Mouse (Mus musculus) spleen, adult 2 months (tissue): ENCODE data around the gene Cxcl5. TPM values are rescaled to one million over a fixed set of nuclear protein-coding genes. Genes with fewer than 3 reads are reported as not detected.
"Not testable (repeated sequence)": the region's sequence is repeated elsewhere in the genome, so short reads cannot be mapped to it uniquely, and the experiment has no call there.

ENCODE experiments used
- DNase-seq, 2 experiments: peaks; one replicate each; pipeline versions ENCODE4 v3.0.0 to v3.0.0-alpha.2; 2012 to 2021; ENCODE audit warnings: low spot score in 2 of 2, low read depth in 1 of 2
- H3K27ac ChIP-seq: fragments of 200-500 bp; 2 replicates; pipeline ENCODE4 v1.5.1; 2012; ENCODE audit warnings: low read length, inconsistent platforms; ENCODE audit not compliant: insufficient read depth
- H3K27me3 ChIP-seq: fragments of 200-500 bp; 2 replicates; pipeline ENCODE4 v1.6.1; 2012; ENCODE audit warnings: mild to moderate bottlenecking, moderate library complexity, low read length, inconsistent platforms; ENCODE audit not compliant: control insufficient read depth, insufficient read depth
- H3K36me3 ChIP-seq: fragments of 200-500 bp; 2 replicates; pipeline ENCODE4 v1.6.1; 2012; ENCODE audit warnings: mild to moderate bottlenecking, low read length, inconsistent platforms; ENCODE audit not compliant: control insufficient read depth, insufficient read depth
- H3K4me1 ChIP-seq: fragments of 200-500 bp; 2 replicates; pipeline ENCODE4 v1.6.1; 2011; ENCODE audit warnings: inconsistent platforms; ENCODE audit not compliant: control insufficient read depth, insufficient read depth, insufficient read length
- H3K4me3 ChIP-seq: fragments of 200-500 bp; 2 replicates; pipeline ENCODE4 v1.5.1; 2011; ENCODE audit warnings: mild to moderate bottlenecking, inconsistent platforms; ENCODE audit not compliant: insufficient read depth, insufficient read length; ENCODE audit errors: extremely low read depth
- CTCF ChIP-seq: fragments of 200-500 bp; IDR thresholded peaks from 2 replicates; pipeline ENCODE4 v1.5.1; 2011; ENCODE audit warnings: mild to moderate bottlenecking, inconsistent platforms; ENCODE audit not compliant: insufficient read depth, insufficient read length, insufficient replicate concordance; ENCODE audit errors: extremely low read depth
- POLR2A ChIP-seq: fragments of 200-500 bp; IDR thresholded peaks from 2 replicates; pipeline ENCODE4 v1.6.1; 2011; ENCODE audit warnings: low read depth, low read length, inconsistent platforms
- WGBS: fragments of 180-500 bp; shearing (Covaris S2); methylation state at CpG from one replicate; pipeline ENCODE4 v1.1.7; 2018; 5-methylcytosine and 5-hydroxymethylcytosine counted together
- polyA plus RNA-seq: library from polyadenylated mRNA; depleted of rRNA; stranded (reverse); fragments of >200 nt; gene quantifications from 2 replicates; pipeline ENCODE4 v1.2.3, GENCODE M21; 2012

The Cxcl5 gene
- polyA plus RNA-seq, 1 experiment, result 1.1 TPM

DNA sequence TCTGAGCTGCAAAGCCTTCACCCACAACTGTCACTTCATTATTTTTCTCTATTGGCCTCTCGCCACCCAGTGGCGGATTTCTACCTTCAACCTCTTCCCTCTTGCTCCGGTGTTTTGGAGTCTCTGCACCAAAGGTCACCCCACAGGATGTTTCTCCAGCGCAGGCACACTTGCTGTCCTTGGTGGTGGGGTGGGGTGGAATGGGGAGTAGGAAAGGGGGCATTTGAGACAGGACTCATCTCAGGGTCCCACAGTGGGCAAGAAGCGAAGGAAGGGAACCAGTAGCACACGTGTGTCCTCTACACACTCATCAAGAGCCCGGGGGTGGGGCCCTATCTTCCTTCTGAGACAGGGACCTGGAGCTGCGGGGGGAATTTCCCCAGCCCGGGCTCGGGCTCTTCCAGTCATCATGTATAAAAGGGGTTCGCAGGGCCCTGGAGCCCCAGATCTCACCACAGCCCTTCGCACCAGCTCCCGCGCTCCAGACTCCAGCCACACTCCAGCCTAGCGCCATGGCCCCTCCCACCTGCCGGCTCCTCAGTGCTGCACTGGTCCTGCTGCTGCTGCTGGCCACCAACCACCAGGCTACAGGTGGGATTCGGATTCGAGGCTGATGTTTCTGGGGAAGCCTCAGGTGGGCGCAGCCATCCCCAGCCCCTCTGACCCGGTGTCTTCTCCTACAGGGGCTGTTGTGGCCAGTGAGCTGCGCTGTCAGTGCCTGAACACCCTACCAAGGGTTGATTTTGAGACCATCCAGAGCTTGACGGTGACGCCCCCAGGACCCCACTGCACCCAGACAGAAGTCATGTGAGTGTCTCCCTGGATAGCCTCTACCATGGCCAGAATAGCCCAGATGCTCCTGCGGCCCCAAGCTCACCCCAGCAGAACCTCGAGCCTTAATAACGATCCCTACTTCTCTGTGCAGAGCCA is 26.8 kb downstream of the Cxcl5 start, which contains the start of gene Cxcl3:
TSS of gene Cxcl3 (plus strand) at position 445 of the 930 bp plus-strand sequence.
- WGBS, result 34% methylated on average over 26 of the region's 26 CpGs
- H3K27me3 ChIP-seq, result no peaks in the 10 kb centered on the region
- H3K4me1 ChIP-seq, result no peaks in the 10 kb centered on the region; the same call in 1 of the 2 replicates
- no peak for TF ChIP-seq POLR2A
- TF ChIP-seq CTCF, result no peak
- no peak for DNase-seq
- no peaks in the 10 kb centered on the region for H3K36me3 ChIP-seq
- H3K27ac ChIP-seq, result no peak within 1 kb of the TSS
- no peak within 1 kb of the TSS for H3K4me3 ChIP-seq

DNA sequence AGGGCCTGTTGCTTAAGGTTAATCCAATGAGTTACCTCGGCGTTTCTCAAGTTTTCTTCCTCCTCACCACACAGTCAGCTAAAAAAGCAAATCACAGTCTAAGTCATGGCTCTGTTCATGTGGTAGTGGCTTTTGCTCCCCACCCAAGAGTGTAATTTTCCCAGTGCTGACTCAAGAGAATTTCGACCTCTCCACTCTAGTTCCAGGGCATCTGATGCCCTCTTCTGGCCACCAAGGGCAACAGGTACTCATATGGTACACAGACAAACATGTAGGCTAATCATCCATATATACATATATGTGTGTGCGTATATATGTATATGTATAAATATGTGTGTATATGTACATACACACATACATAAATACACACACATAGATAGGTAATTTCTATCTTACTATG is 29.0 kb downstream of the Cxcl5 start:
- Histone ChIP-seq H3K27me3 (no peaks in the 10 kb centered on the region), H3K27ac (no peak overlapping the region), H3K4me1 (no peaks in the 10 kb centered on the region; the same call in 1 of the 2 replicates), H3K36me3 (no peaks in the 10 kb centered on the region), H3K4me3 (no peak overlapping the region)
- WGBS, result 80% methylated on average over 4 of the region's 4 CpGs
- no peak for DNase-seq
- TF ChIP-seq CTCF (no peak), POLR2A (no peak)

DNA sequence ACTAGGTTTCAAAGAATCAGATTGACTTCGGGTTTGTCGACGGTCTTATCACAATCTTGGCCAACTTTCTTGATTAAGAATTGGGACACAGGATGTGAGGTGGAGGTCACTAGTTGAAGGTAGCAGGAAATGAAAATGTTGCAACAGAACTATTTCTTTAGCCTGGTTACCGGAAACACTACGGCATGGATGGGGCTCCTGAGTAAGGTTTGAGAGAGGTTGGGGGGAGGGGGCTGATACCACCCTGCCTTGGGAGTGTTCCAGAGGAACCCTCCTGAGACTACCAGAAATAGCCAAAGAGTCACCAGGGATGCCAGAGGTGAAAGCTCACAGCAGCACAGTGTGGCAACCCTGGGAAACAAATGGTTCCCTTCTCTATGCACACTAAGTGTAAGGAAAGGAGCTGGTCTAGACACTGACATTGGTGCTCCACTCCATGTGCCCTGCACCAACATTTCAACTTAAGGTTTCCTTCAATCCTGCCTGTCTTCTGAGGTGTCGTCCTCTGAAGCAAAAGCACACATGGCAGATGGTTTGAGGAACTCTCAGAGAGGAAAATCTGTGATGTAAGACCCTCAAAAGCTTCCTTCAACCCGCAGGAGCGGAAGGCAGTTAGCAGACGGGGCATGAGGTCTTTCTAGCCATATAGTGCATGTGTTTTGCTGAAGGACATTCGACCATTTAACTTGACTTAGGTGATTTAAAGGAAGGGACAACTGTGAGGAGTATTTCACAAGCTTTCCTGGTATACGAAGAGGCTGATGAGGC is 30.3 kb downstream of the Cxcl5 start:
- TF ChIP-seq CTCF (no peak), POLR2A (no peak)
- Histone ChIP-seq H3K4me3 (no peak overlapping the region), H3K27ac (no peak overlapping the region), H3K4me1 (no peaks in the 10 kb centered on the region; the same call in 1 of the 2 replicates), H3K36me3 (no peaks in the 10 kb centered on the region), H3K27me3 (no peaks in the 10 kb centered on the region)
- WGBS, result 13% methylated on average over 11 of the region's 11 CpGs
- no peak for DNase-seq

DNA sequence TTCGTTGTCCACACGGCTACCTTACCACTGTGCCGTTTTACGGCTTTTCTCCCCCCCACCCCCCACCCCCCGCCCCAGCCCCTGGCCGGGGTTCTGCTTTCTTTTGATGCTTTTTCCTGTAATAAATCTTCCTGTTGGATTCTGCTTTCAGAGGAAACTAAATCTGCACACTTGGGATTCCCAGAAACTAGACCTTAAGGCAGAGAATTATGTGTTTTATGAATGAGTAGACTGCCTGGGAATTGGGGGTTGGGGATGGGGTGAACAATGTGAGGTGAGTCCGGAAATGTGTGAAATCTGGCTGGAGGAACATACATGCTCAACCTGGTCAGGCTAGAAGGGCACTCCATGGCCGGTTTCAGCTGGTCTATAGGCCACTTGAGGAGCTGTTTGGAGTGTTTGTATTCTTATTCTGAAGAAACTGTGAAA is 30.9 kb downstream of the Cxcl5 start:
- no peak for TF ChIP-seq POLR2A
- TF ChIP-seq CTCF, result no peak
- H3K4me1 ChIP-seq, result no peaks in the 10 kb centered on the region; the same call in 1 of the 2 replicates
- no peaks in the 10 kb centered on the region for H3K27me3 ChIP-seq
- no peak overlapping the region for H3K4me3 ChIP-seq
- no peak for DNase-seq
- no peak overlapping the region for H3K27ac ChIP-seq
- no peaks in the 10 kb centered on the region for H3K36me3 ChIP-seq
- 8% methylated on average over 8 of the region's 8 CpGs for WGBS

DNA sequence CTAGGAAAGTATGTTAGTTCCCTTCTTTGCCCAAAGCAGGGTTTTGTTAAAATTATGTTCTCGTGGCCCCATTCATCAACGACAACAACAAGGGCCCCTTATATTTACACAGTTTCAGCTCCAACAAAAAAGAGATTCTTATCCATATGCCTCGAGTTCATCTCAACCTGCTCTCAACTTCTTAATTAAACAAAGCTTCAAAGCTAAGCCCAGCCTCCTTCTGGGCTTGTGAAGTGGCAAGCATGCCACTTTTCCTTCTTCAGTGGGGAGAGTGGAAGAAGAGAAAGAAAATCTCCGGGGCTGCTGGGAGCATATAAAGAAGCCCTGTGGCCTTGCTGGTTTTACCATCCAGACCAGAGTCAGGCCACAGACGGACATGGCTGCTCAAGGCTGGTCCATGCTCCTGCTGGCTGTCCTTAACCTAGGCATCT is 35.0 kb downstream of the Cxcl5 start, which contains the start of gene Cxcl15:
TSS of gene Cxcl15 (plus strand) at position 340 of the 431 bp plus-strand sequence.
- 80% methylated on average over 5 of the region's 5 CpGs for WGBS
- H3K27me3 ChIP-seq, result no peaks in the 10 kb centered on the region
- DNase-seq, result no peak
- H3K4me1 ChIP-seq, result no peaks in the 10 kb centered on the region; the same call in 1 of the 2 replicates
- H3K36me3 ChIP-seq, result no peaks in the 10 kb centered on the region
- no peak for TF ChIP-seq CTCF
- no peak for TF ChIP-seq POLR2A
- no peak within 1 kb of the TSS for H3K4me3 ChIP-seq
- H3K27ac ChIP-seq, result no peak within 1 kb of the TSS

DNA sequence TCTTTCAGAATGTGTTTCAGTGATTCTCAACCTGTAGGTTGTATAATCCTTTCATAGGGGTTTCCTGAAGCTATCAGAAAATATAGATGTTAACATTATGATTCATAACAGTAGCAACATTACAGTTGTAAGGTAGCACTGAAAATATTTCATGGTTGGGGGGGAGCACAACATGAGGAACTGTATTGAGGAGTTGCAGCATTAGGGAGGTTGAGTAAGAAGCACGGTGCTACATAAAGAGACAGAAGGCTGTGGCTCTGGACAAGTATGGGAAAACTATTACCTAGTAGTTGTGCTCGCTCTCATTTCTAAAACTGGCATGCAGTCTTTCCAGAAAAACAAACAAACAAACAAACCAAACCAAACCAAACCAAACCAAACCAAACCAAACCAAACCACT is 36.2 kb downstream of the Cxcl5 start:
- H3K27ac ChIP-seq, H3K36me3 ChIP-seq, H3K27me3 ChIP-seq, DNase-seq, H3K4me3 ChIP-seq, H3K4me1 ChIP-seq: not testable (repeated sequence)
- WGBS, result 88% methylated on average over 2 of the region's 2 CpGs

DNA sequence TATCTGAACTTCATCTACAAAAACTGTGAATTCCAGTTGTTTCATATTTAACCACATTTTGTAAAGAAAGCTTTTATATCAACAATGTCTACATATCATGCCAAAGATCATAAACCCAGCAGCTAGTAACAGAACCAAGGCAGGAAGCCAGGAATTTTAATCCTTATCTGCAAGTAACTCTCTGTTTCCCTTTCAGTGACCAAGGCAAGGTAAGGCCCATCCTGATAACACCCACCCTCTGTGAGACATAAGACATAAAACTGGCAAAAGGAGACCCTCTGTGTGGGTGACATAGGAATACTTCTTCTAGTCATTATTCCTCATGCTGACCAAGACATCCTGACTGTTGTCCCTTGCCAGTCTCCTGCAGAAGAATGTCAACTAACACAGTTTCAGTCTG is 45.4 kb downstream of the Cxcl5 start:
- no peak overlapping the region for H3K4me3 ChIP-seq
- no peak overlapping the region for H3K27ac ChIP-seq
- no peaks in the 10 kb centered on the region for H3K4me1 ChIP-seq
- TF ChIP-seq CTCF (no peak), POLR2A (no peak)
- no peak for DNase-seq
- no peaks in the 10 kb centered on the region for H3K27me3 ChIP-seq
- H3K36me3 ChIP-seq, result no peaks in the 10 kb centered on the region
